Mouse (Mus musculus) liver, embryonic 12.5 days (tissue): ENCODE data around the gene Aida. TPM values are rescaled to one million over a fixed set of nuclear protein-coding genes. Genes with fewer than 3 reads are reported as not detected.
A peak's percentile ranks its signal among the peaks of the same experiment; 100 is the strongest.

Experiments used
- ATAC-seq: fragments of 200-750 bp; cut with Nextera tagmentation; 2 replicates; pipeline ENCODE4 v1.8.0; 2017; ENCODE audit warnings: moderate number of reproducible peaks, mild to moderate bottlenecking, moderate library complexity
- H3K27ac ChIP-seq: fragments of 300-500 bp; sonication (generic); 2 replicates; pipeline ENCODE4 v1.5.1; 2016; ENCODE audit warnings: mild to moderate bottlenecking
- H3K27me3 ChIP-seq: fragments of 300-500 bp; sonication (generic); replicated peaks from 2 replicates; pipeline ENCODE4 v1.6.1; 2016; ENCODE audit warnings: mild to moderate bottlenecking, moderate library complexity
- H3K36me3 ChIP-seq: fragments of 300-500 bp; sonication (generic); 2 replicates; pipeline ENCODE4 v1.6.1; 2016; ENCODE audit warnings: mild to moderate bottlenecking, moderate library complexity
- H3K4me1 ChIP-seq: fragments of 300-500 bp; sonication (generic); 2 replicates; pipeline ENCODE4 v1.6.1; 2016
- H3K4me2 ChIP-seq: fragments of 300-500 bp; sonication (generic); 2 replicates; pipeline ENCODE4 v1.6.1; 2016; ENCODE audit warnings: mild to moderate bottlenecking, moderate library complexity
- H3K4me3 ChIP-seq: fragments of 300-500 bp; sonication (generic); 2 replicates; pipeline ENCODE4 v1.5.1; 2016; ENCODE audit warnings: mild to moderate bottlenecking, moderate library complexity
- H3K9ac ChIP-seq: fragments of 300-500 bp; sonication (generic); 2 replicates; pipeline ENCODE4 v1.6.1; 2016; ENCODE audit warnings: mild to moderate bottlenecking, moderate library complexity
- H3K9me3 ChIP-seq: fragments of 300-500 bp; sonication (generic); replicated peaks from 2 replicates; pipeline ENCODE4 v1.6.1; 2016; ENCODE audit warnings: mild to moderate bottlenecking, moderate library complexity
- WGBS: fragments of 180-500 bp; shearing (Covaris S2); methylation state at CpG from one replicate; pipeline ENCODE4 v1.1.7; 2016; ENCODE audit not compliant: insufficient replicate concordance; 5-methylcytosine and 5-hydroxymethylcytosine counted together
- polyA plus RNA-seq: library from polyadenylated mRNA; unstranded; fragments of >200 nt; fragmentation: Nextera tagmentation; extraction: Ambion mirVana; gene quantifications from 2 replicates; pipeline ENCODE4 v1.2.1, GENCODE M21; 2016

Gene Aida
- polyA plus RNA-seq, 1 experiment from 2014 or later = 26.9 TPM

GRCm38 (mm10) chr1:183366361-183366760 is 70.0 kb downstream of the Aida start:
- peaks cover 23% of the 10 kb centered on the region for H3K27me3 ChIP-seq
- no peak overlapping the region for H3K9ac ChIP-seq
- H3K4me2 ChIP-seq = no peak overlapping the region
- WGBS = 83% methylated on average over 5 of the region's 5 CpGs
- peaks cover 18% of the 10 kb centered on the region for H3K36me3 ChIP-seq
- no peaks in the 10 kb centered on the region for H3K9me3 ChIP-seq
- no peak overlapping the region for H3K27ac ChIP-seq
- H3K4me3 ChIP-seq = no peak overlapping the region
- ATAC-seq = no peak
- H3K4me1 ChIP-seq = peaks cover 31% of the 10 kb centered on the region

GRCm38 (mm10) chr1:183368601-183369400 is 72.4 kb downstream of the Aida start:
- Histone ChIP-seq H3K27me3 (peaks cover 23% of the 10 kb centered on the region), H3K4me2 (peak overlapping the region; percentile 98), H3K9ac (peak overlapping the region; percentile 83), H3K27ac (no peak overlapping the region), H3K36me3 (peaks cover 12% of the 10 kb centered on the region), H3K9me3 (no peaks in the 10 kb centered on the region), H3K4me3 (peak overlapping the region; percentile 74), H3K4me1 (peaks cover 27% of the 10 kb centered on the region)
- ATAC-seq = peak; percentile 62
- WGBS = 4% methylated on average over 53 of the region's 56 CpGs

- peaks cover 27% of the 10 kb centered on the region for H3K4me1 ChIP-seq
- peak within 1 kb of the TSS; percentile 74 for H3K4me3 ChIP-seq
- peak within 1 kb of the TSS; percentile 83 for H3K9ac ChIP-seq
- WGBS = 1% methylated on average over 50 of the region's 51 CpGs
- peaks cover 5% of the 10 kb centered on the region; the same call in 1 of the 2 replicates for H3K36me3 ChIP-seq
- H3K27ac ChIP-seq = no peak within 1 kb of the TSS
- no peaks in the 10 kb centered on the region for H3K9me3 ChIP-seq
- peak within 1 kb of the TSS; percentile 98 for H3K4me2 ChIP-seq
- ATAC-seq = peak; percentile 100
- peaks cover 23% of the 10 kb centered on the region for H3K27me3 ChIP-seq
Observed at GRCm38 (mm10) chr1:183369427-183370014, 73.1 kb downstream of the Aida start, which contains the start of gene Mia3. TSS of gene Mia3 (minus strand) at chr1:183369553.

GRCm38 (mm10) chr1:183374728-183375127 is 78.3 kb downstream of the Aida start:
- 0 out of 2 replicates have a peak, but pooled peaks cover 10% of the 10 kb centered on the region for H3K27me3 ChIP-seq
- no peak for ATAC-seq

More at GRCm38 (mm10) chr1:183374728-183375127, 78.3 kb downstream of the Aida start:
- WGBS = 64% methylated on average over 5 of the region's 5 CpGs
- Histone ChIP-seq H3K4me2 (no peak overlapping the region), H3K9ac (no peak overlapping the region), H3K36me3 (no peaks in the 10 kb centered on the region), H3K4me3 (no peak overlapping the region), H3K9me3 (peaks cover 5% of the 10 kb centered on the region; the same call in 1 of the 2 replicates), H3K27ac (no peak overlapping the region), H3K4me1 (peaks cover 15% of the 10 kb centered on the region)

Other genes with a start within 250 kb of the Aida start
- gene Disp1, start 75.1 kb upstream of the Aida start, polyA plus RNA-seq = 4.0 and 5.1 TPM in 2 replicates
- gene Brox, start 679 bp downstream of the Aida start, polyA plus RNA-seq = 24.4 and 26.4 TPM in 2 replicates
- 48.0 and 49.3 TPM in 2 replicates for gene Mia3, start 73.0 kb downstream of the Aida start, polyA plus RNA-seq
- 9.5 and 9.6 TPM in 2 replicates for gene Taf1a, start 92.4 kb downstream of the Aida start, polyA plus RNA-seq
- gene Hhipl2, start 121.6 kb downstream of the Aida start, polyA plus RNA-seq = 0.05 TPM in 2 replicates